Mouse (Mus musculus) midbrain, embryonic 13.5 days (tissue): ENCODE results near the gene Anks4b. TPM values are rescaled to one million over a fixed set of nuclear protein-coding genes. Genes with fewer than 3 reads are reported as not detected.

Experiments
- ATAC-seq: fragments of 200-750 bp; cut with Nextera tagmentation; 2 replicates; pipeline ENCODE4 v1.8.0; 2017; ENCODE audit warnings: mild to moderate bottlenecking, moderate TSS enrichment, moderate library complexity
- H3K27ac ChIP-seq: fragments of 300-500 bp; sonication (generic); 2 replicates; pipeline ENCODE4 v1.5.1; 2015; ENCODE audit warnings: inconsistent platforms, mild to moderate bottlenecking, moderate library complexity
- H3K27me3 ChIP-seq: fragments of 300-500 bp; sonication (generic); 2 replicates; pipeline ENCODE4 v1.6.1; 2015; ENCODE audit warnings: mild to moderate bottlenecking, inconsistent platforms
- H3K36me3 ChIP-seq: fragments of 300-500 bp; sonication (generic); 2 replicates; pipeline ENCODE4 v1.6.1; 2015; ENCODE audit warnings: mild to moderate bottlenecking, inconsistent platforms
- H3K4me1 ChIP-seq: fragments of 300-500 bp; sonication (generic); replicated peaks from 2 replicates; pipeline ENCODE4 v1.6.1; 2015; ENCODE audit warnings: inconsistent platforms
- H3K4me2 ChIP-seq: fragments of 300-500 bp; sonication (generic); replicated peaks from 2 replicates; pipeline ENCODE4 v1.6.1; 2015; ENCODE audit warnings: moderate library complexity, mild to moderate bottlenecking, inconsistent platforms
- H3K4me3 ChIP-seq: fragments of 300-500 bp; sonication (generic); replicated peaks from 2 replicates; pipeline ENCODE4 v1.5.1; 2015; ENCODE audit warnings: mild to moderate bottlenecking, inconsistent platforms
- H3K9ac ChIP-seq: fragments of 300-500 bp; sonication (generic); replicated peaks from 2 replicates; pipeline ENCODE4 v1.6.1; 2015; ENCODE audit warnings: mild to moderate bottlenecking, inconsistent platforms
- H3K9me3 ChIP-seq: fragments of 300-500 bp; sonication (generic); 2 replicates; pipeline ENCODE4 v1.6.1; 2016; ENCODE audit warnings: mild to moderate bottlenecking, inconsistent platforms
- WGBS: fragments of 180-500 bp; shearing (Covaris S2); methylation state at CpG from one replicate; pipeline ENCODE4 v1.1.7; 2015; 5-methylcytosine and 5-hydroxymethylcytosine counted together
- polyA plus RNA-seq: library from polyadenylated mRNA; unstranded; fragments of >200 nt; fragmentation: Nextera tagmentation; extraction: Ambion mirVana; gene quantifications from 2 replicates; pipeline ENCODE4 v1.2.1, GENCODE M21; 2015

The Anks4b gene
- polyA plus RNA-seq, 1 experiment from 2014 or later = not detected

DNA sequence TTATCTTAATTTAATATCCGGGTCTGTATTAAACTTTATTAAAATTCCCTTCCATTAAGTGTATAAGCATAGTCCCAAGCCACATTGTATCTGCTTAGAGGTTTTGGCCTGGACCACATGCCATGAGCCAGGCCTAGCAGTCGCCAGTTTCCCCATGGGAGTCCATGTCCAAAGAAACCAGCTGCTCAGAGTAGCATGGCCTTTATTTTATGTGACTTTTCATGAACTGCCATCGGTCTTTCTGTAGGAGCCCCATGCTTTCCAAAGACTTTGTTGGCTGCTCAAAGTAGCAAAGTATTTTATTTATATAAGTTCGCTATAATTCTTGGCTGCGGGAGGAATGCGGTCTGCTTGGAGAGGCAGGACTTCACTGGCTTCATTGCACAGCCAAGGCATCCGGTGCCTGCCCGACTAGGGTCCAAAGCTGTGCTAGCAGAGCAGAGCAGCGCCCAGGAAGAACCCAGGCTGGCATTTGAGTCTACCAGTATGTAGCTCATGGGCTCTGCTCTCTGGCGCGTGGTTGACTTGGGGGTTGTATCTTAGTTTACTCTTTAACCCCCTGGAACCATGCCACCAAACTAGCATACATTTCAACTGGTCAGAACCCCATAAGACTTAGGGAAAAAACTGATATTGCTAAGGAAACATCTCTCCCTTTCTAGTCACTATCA, 9.9 kb upstream of the Anks4b start:
- no peak overlapping the region for H3K4me3 ChIP-seq
- no peak for ATAC-seq
- H3K4me2 ChIP-seq = no peak overlapping the region
- 90% methylated on average over 11 of the region's 11 CpGs for WGBS
- H3K4me1 ChIP-seq = no peaks in the 10 kb centered on the region
- no peaks in the 10 kb centered on the region for H3K9me3 ChIP-seq
- H3K27ac ChIP-seq = no peak overlapping the region
- no peaks in the 10 kb centered on the region for H3K36me3 ChIP-seq
- H3K27me3 ChIP-seq = peaks cover 21% of the 10 kb centered on the region
- no peak overlapping the region for H3K9ac ChIP-seq

- no peak overlapping the region for H3K27ac ChIP-seq
- H3K27me3 ChIP-seq = no peaks in the 10 kb centered on the region
- no peaks in the 10 kb centered on the region for H3K36me3 ChIP-seq
- H3K9ac ChIP-seq = no peak overlapping the region
- H3K4me2 ChIP-seq = no peak overlapping the region
- 93% methylated on average over 1 of the region's 1 CpGs for WGBS
- no peak for ATAC-seq
- no peaks in the 10 kb centered on the region for H3K9me3 ChIP-seq
- no peaks in the 10 kb centered on the region for H3K4me1 ChIP-seq
- H3K4me3 ChIP-seq = no peak overlapping the region
These were observed 1.4 kb upstream of the Anks4b start for GRCm38 (mm10) chr7:120172188-120172700.

DNA sequence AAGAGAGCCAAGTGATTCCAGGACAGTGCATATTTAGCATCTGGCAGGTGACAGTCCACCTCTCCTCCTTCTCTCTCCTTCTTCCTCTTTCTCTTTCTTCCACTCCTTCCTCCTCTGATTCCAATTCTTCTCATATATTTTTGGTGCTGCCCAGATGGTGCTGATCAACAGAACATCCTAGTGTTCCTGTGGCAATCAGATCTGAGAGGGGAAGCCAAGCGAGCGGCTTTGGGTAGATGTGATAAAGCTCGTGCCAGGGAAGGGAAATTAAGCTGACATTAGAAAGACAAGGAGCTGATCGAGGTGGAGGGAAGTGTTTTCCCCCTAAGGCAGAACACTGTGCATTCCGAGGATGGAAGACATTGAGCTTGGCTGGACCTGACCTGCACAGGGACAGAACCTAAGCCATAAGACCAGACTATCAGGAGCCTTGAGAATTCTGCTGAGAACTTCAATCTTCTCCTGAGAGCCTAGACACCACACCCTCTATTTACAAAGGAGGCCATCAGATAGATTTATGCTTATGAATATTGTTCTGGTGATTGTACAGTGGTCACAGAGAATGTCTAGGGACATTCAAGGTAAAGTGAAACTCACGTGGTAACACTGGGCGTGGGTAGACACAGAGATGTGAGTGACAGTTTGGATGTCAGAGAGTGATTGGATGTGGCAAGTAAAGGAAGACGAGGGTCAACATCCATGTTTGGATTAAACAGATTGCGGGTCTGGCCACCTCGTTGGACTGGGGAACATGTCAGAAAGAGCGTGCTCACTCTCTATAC, 1.3 kb downstream of the Anks4b start:
- H3K4me2 ChIP-seq = no peak overlapping the region
- 87% methylated on average over 11 of the region's 11 CpGs for WGBS
- H3K9ac ChIP-seq = no peak overlapping the region
- no peak overlapping the region for H3K27ac ChIP-seq
- no peak for ATAC-seq
- 0 out of 2 replicates have a peak, but pooled peaks cover 2% of the 10 kb centered on the region for H3K4me1 ChIP-seq
- no peaks in the 10 kb centered on the region for H3K9me3 ChIP-seq
- H3K4me3 ChIP-seq = no peak overlapping the region
- no peaks in the 10 kb centered on the region for H3K27me3 ChIP-seq
- no peaks in the 10 kb centered on the region for H3K36me3 ChIP-seq

- H3K4me2 ChIP-seq = no peak overlapping the region
- H3K9ac ChIP-seq = no peak overlapping the region
- H3K36me3 ChIP-seq = no peaks in the 10 kb centered on the region
- H3K27ac ChIP-seq = no peak overlapping the region
- no peak for ATAC-seq
- no peak overlapping the region for H3K4me3 ChIP-seq
- H3K4me1 ChIP-seq = 0 out of 2 replicates have a peak, but pooled peaks cover 2% of the 10 kb centered on the region
- 89% methylated on average over 3 of the region's 3 CpGs for WGBS
- H3K9me3 ChIP-seq = no peaks in the 10 kb centered on the region
- H3K27me3 ChIP-seq = no peaks in the 10 kb centered on the region
These were observed 4.0 kb downstream of the Anks4b start for GRCm38 (mm10) chr7:120177611-120178010.

GRCm38 (mm10) chr7:120178935-120179334, 5.3 kb downstream of the Anks4b start:
- no peak overlapping the region for H3K9ac ChIP-seq
- 39% methylated on average over 2 of the region's 2 CpGs for WGBS
- 0 out of 2 replicates have a peak, but pooled peaks cover 2% of the 10 kb centered on the region for H3K4me1 ChIP-seq
- no peak overlapping the region for H3K27ac ChIP-seq
- H3K9me3 ChIP-seq = no peaks in the 10 kb centered on the region
- ATAC-seq = no peak
- H3K4me2 ChIP-seq = no peak overlapping the region
- H3K27me3 ChIP-seq = no peaks in the 10 kb centered on the region
- H3K36me3 ChIP-seq = no peaks in the 10 kb centered on the region
- H3K4me3 ChIP-seq = no peak overlapping the region

DNA sequence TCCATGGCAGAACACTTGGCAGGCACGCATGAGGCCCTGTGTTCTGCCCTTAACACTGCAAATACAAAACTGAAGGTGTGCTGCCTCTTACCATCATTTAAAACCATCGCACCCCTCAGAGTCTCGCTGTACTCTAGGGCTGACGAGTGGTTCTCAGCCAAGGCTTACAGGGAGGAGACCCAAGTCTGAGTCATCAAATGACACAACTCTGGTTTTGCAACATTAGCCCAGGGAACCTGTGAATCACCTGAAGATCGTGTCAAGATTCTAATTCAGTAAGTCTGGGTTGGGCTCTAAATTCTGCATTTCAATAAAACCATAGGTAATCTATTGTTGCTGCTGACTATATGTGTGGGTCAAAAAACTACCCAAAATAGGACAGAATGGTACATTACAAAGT, 6.9 kb downstream of the Anks4b start:
- H3K4me2 ChIP-seq = no peak overlapping the region
- H3K36me3 ChIP-seq = no peaks in the 10 kb centered on the region
- no peak overlapping the region for H3K27ac ChIP-seq
- 0 out of 2 replicates have a peak, but pooled peaks cover 2% of the 10 kb centered on the region for H3K4me1 ChIP-seq
- no peak overlapping the region for H3K9ac ChIP-seq
- no peaks in the 10 kb centered on the region for H3K9me3 ChIP-seq
- no peaks in the 10 kb centered on the region for H3K27me3 ChIP-seq
- no peak overlapping the region for H3K4me3 ChIP-seq
- ATAC-seq = no peak
- WGBS = 93% methylated on average over 5 of the region's 5 CpGs

DNA sequence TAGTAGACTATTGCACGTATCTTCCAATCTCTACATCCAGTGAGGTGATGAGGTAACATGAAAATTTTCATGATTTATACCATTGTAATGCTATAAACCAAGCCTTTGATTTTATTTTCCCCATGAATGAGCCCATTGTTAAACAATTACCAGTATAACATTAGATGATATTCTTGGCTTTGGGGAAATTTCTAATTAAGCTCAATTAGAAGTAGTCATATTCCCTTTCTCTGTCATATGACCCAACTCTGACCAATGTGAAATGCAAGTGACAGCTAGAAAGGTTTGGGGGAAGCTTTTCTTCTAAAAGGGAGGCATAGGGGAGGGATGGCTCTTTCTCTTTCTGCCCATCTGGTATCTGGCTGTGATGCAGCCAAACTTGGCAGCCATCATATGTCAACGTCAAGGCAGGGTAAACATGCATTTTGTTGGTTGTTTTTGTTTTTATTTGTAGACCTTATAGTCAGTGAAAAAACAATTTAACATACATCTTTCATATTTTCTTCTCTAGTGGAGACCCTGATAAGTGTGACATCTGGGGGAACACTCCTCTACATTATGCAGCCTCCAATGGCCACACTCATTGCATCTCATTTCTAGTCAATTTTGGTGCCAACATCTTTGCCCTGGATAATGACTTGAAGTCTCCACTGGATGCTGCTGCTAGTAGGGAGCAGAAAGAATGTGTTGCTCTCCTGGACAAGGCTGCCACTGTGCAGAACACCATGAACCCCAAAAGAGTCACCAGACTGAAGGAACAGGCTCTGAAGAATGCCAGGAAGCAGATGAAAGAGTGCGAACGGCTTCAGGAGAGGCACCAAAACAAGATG, 8.0 kb downstream of the Anks4b start:
- Histone ChIP-seq H3K27me3 (no peaks in the 10 kb centered on the region), H3K4me3 (no peak overlapping the region), H3K4me2 (no peak overlapping the region), H3K36me3 (no peaks in the 10 kb centered on the region), H3K27ac (no peak overlapping the region), H3K9me3 (no peaks in the 10 kb centered on the region), H3K9ac (no peak overlapping the region), H3K4me1 (0 out of 2 replicates have a peak, but pooled peaks cover 2% of the 10 kb centered on the region)
- no peak for ATAC-seq
- 90% methylated on average over 4 of the region's 4 CpGs for WGBS

DNA sequence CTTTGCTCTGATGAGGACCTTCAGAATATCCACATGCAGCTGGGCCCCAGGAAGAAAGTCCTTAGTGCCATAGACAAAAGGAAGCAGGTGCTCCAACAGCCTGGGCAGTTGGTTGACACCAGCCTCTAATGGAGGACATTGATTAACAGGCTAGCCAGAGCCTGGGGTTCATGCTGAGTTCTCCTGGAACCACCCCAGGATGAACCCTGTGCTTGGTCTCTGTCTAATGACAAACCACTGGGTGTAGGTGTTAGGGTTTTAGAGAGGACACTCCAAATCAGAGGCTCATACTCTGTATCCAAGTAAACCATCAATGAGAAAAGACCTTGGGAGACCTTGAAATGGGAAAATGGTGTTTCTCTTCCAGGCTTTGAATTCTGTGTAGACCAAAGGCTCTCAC, 9.2 kb downstream of the Anks4b start:
- Histone ChIP-seq H3K4me2 (no peak overlapping the region), H3K4me1 (0 out of 2 replicates have a peak, but pooled peaks cover 2% of the 10 kb centered on the region), H3K27me3 (no peaks in the 10 kb centered on the region), H3K36me3 (no peaks in the 10 kb centered on the region), H3K27ac (no peak overlapping the region), H3K9me3 (no peaks in the 10 kb centered on the region), H3K4me3 (no peak overlapping the region), H3K9ac (no peak overlapping the region)
- no peak for ATAC-seq

DNA sequence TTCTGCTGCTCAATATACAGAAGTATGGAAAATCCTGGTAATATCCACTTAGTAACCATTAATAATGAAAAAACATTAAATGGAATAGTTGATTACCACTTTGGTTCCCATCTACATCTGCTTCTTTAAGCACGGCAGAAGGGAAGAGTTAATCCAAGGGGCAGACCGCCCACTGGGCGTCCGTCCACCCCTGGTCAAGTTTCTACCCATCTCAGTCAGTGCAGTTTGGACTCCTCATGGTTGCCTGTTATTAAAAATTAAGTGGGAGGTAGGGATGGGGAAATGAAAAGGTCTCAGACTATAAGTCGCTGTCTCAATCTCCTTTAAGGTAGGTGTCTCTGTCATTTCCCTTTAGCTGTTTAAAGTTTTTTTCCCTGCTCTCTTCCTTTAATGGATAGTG, 15.3 kb downstream of the Anks4b start:
- ATAC-seq = no peak
- no peaks in the 10 kb centered on the region for H3K9me3 ChIP-seq
- H3K27ac ChIP-seq = no peak overlapping the region
- no peak overlapping the region for H3K9ac ChIP-seq
- 89% methylated on average over 5 of the region's 5 CpGs for WGBS
- H3K4me2 ChIP-seq = no peak overlapping the region
- no peak overlapping the region for H3K4me3 ChIP-seq
- H3K36me3 ChIP-seq = no peaks in the 10 kb centered on the region
- no peaks in the 10 kb centered on the region for H3K27me3 ChIP-seq
- no peaks in the 10 kb centered on the region for H3K4me1 ChIP-seq

GRCm38 (mm10) chr7:120189369-120190149, 15.9 kb downstream of the Anks4b start:
- no peak for ATAC-seq
- no peak overlapping the region for H3K27ac ChIP-seq
- no peaks in the 10 kb centered on the region for H3K36me3 ChIP-seq
- H3K4me3 ChIP-seq = no peak overlapping the region
- no peaks in the 10 kb centered on the region for H3K4me1 ChIP-seq
- no peaks in the 10 kb centered on the region for H3K9me3 ChIP-seq
- WGBS = 80% methylated on average over 8 of the region's 8 CpGs
- no peak overlapping the region for H3K9ac ChIP-seq
- H3K4me2 ChIP-seq = no peak overlapping the region
- no peaks in the 10 kb centered on the region for H3K27me3 ChIP-seq

DNA sequence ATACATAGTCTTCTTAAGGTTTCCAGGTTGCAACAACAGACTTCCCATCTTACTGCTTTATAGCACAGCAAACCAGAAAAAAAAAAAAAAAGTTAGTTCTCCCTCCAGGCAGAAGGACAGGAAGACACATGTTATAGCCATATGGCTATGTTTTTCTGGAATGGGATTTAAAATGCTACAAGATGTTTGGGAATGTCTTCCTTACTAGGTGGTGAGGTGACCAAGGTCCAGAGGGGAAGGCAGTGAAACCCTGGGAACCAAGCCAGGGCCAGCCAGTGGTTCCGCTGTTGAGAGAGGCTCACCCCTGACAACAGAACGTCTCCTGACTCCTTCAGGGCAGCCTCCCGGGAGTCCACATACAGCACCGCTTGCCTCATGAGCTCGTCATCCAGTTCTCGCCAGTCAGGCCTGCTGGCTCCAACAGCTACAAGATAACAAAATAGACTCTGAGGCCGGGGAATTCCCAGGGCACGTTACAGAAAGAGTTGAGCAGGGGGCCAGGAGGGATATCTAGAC, 16.6 kb downstream of the Anks4b start:
- no peak for ATAC-seq
- Histone ChIP-seq H3K27ac (no peak overlapping the region), H3K36me3 (no peaks in the 10 kb centered on the region), H3K9me3 (no peaks in the 10 kb centered on the region), H3K4me2 (no peak overlapping the region), H3K9ac (no peak overlapping the region), H3K4me3 (no peak overlapping the region), H3K27me3 (no peaks in the 10 kb centered on the region), H3K4me1 (no peaks in the 10 kb centered on the region)
- WGBS = 71% methylated on average over 8 of the region's 8 CpGs
